Mouse (Mus musculus) heart, embryonic 12.5 days (tissue): Measurements from ENCODE around the gene Asb10. TPM values are rescaled to one million over a fixed set of nuclear protein-coding genes. Genes with fewer than 3 reads are reported as not detected.

Source experiments
- ATAC-seq: fragments of 200-750 bp; cut with Nextera tagmentation; 2 replicates; pipeline ENCODE4 v1.8.0; 2017; ENCODE audit warnings: moderate TSS enrichment, moderate library complexity; ENCODE audit not compliant: insufficient number of reproducible peaks, low FRiP score
- H3K27ac ChIP-seq: fragments of 300-500 bp; sonication (generic); 2 replicates; pipeline ENCODE4 v1.5.1; 2016; ENCODE audit warnings: mild to moderate bottlenecking, moderate library complexity; ENCODE audit not compliant: poor library complexity, severe bottlenecking
- H3K27me3 ChIP-seq: fragments of 300-500 bp; sonication (generic); replicated peaks from 2 replicates; pipeline ENCODE4 v1.6.1; 2016; ENCODE audit warnings: mild to moderate bottlenecking, moderate library complexity
- H3K36me3 ChIP-seq: fragments of 300-500 bp; sonication (generic); 2 replicates; pipeline ENCODE4 v1.6.1; 2016; ENCODE audit warnings: mild to moderate bottlenecking, moderate library complexity
- H3K4me1 ChIP-seq: fragments of 300-500 bp; sonication (generic); replicated peaks from 2 replicates; pipeline ENCODE4 v1.6.1; 2016; ENCODE audit warnings: mild to moderate bottlenecking
- H3K4me2 ChIP-seq: fragments of 300-500 bp; sonication (generic); 2 replicates; pipeline ENCODE4 v1.6.1; 2016; ENCODE audit warnings: mild to moderate bottlenecking, moderate library complexity
- H3K4me3 ChIP-seq: fragments of 300-500 bp; sonication (generic); 2 replicates; pipeline ENCODE4 v1.5.1; 2016; ENCODE audit warnings: mild to moderate bottlenecking
- H3K9ac ChIP-seq: fragments of 300-500 bp; sonication (generic); 2 replicates; pipeline ENCODE4 v1.6.1; 2016; ENCODE audit warnings: mild to moderate bottlenecking, moderate library complexity
- H3K9me3 ChIP-seq: fragments of 300-500 bp; sonication (generic); replicated peaks from 2 replicates; pipeline ENCODE4 v1.6.1; 2016; ENCODE audit warnings: mild to moderate bottlenecking, moderate library complexity
- whole genome bisulfite sequencing: fragments of 180-500 bp; shearing (Covaris S2); methylation state at CpG from one replicate; pipeline ENCODE4 v1.1.7; 2016; 5-methylcytosine and 5-hydroxymethylcytosine counted together
- polyA plus RNA-seq: library from polyadenylated mRNA; unstranded; fragments of >200 nt; fragmentation: Nextera tagmentation; extraction: Ambion mirVana; gene quantifications from 2 replicates; pipeline ENCODE4 v1.2.1, GENCODE M21; 2016

The Asb10 gene
- polyA plus RNA-seq, 1 experiment from 2014 or later: 4.7 TPM

- no peak for ATAC-seq
- Histone ChIP-seq H3K9ac (no peak overlapping the region), H3K27me3 (peaks cover 76% of the 10 kb centered on the region), H3K9me3 (no peaks in the 10 kb centered on the region), H3K36me3 (no peaks in the 10 kb centered on the region), H3K4me3 (no peak overlapping the region), H3K27ac (no peak overlapping the region), H3K4me2 (no peak overlapping the region), H3K4me1 (0 out of 2 replicates have a peak, but pooled peaks cover 2% of the 10 kb centered on the region)
- WGBS: 44% methylated on average over 5 of the region's 5 CpGs
Observed at GRCm38 (mm10) chr5:24534292-24534691, 6.5 kb downstream of the Asb10 start.

DNA sequence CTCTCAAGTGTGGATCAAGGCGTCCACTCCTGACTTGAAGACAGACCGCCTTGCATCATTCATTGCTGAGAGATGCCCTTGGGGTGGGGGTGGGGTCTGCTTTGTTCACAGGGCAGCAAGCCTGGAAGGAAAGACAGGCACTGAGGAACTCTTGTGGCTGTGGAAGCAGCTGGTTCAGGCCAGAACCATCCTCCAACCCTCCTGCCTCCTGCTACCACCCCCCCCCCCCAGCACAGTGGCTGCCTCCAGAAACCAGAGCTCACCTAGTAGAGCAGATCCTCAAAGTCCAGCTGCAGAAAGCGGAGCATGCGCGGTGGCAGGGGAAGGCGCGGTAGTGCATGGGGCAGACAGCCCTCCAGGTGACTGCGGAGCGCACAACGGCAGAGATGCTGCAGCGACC lies 7.4 kb downstream of the Asb10 start:
- WGBS: 43% methylated on average over 11 of the region's 11 CpGs
- Histone ChIP-seq H3K4me1 (no peaks in the 10 kb centered on the region), H3K4me3 (no peak overlapping the region), H3K4me2 (no peak overlapping the region), H3K27me3 (peaks cover 81% of the 10 kb centered on the region), H3K36me3 (no peaks in the 10 kb centered on the region), H3K9ac (no peak overlapping the region), H3K27ac (no peak overlapping the region), H3K9me3 (no peaks in the 10 kb centered on the region)
- ATAC-seq: no peak

GRCm38 (mm10) chr5:24530042-24530689 lies 10.6 kb downstream of the Asb10 start:
- no peaks in the 10 kb centered on the region for H3K9me3 ChIP-seq
- no peak overlapping the region for H3K27ac ChIP-seq
- H3K4me1 ChIP-seq: peaks cover 15% of the 10 kb centered on the region
- no peak overlapping the region for H3K9ac ChIP-seq
- H3K4me3 ChIP-seq: no peak overlapping the region
- ATAC-seq: peak; percentile 27; the same call in 1 of the 2 replicates
- H3K4me2 ChIP-seq: peak overlapping the region; percentile 32; the same call in 1 of the 2 replicates
- peaks cover 91% of the 10 kb centered on the region for H3K27me3 ChIP-seq
- WGBS: 16% methylated on average over 24 of the region's 24 CpGs
- H3K36me3 ChIP-seq: no peaks in the 10 kb centered on the region

- no peaks in the 10 kb centered on the region for H3K9me3 ChIP-seq
- ATAC-seq: no peak
- H3K4me1 ChIP-seq: peaks cover 15% of the 10 kb centered on the region
- H3K36me3 ChIP-seq: no peaks in the 10 kb centered on the region
- no peak overlapping the region for H3K27ac ChIP-seq
- no peak overlapping the region for H3K9ac ChIP-seq
- H3K27me3 ChIP-seq: peaks cover 96% of the 10 kb centered on the region
- WGBS: 12% methylated on average over 6 of the region's 6 CpGs
- H3K4me3 ChIP-seq: no peak overlapping the region
- H3K4me2 ChIP-seq: no peak overlapping the region
Observed at GRCm38 (mm10) chr5:24527780-24528179, 13.0 kb downstream of the Asb10 start.

GRCm38 (mm10) chr5:24526889-24527230 lies 13.9 kb downstream of the Asb10 start, which contains the start of gene Gbx1:
Gene Gbx1 (minus strand): TSS chr5:24527202.
- Histone ChIP-seq H3K27me3 (peaks cover 96% of the 10 kb centered on the region), H3K4me2 (peak within 1 kb of the TSS; percentile 90), H3K9me3 (no peaks in the 10 kb centered on the region), H3K4me1 (peaks cover 15% of the 10 kb centered on the region), H3K36me3 (no peaks in the 10 kb centered on the region), H3K27ac (no peak within 1 kb of the TSS), H3K9ac (peak within 1 kb of the TSS; percentile 66), H3K4me3 (peak within 1 kb of the TSS; percentile 55)
- WGBS: under 1% methylated on average over 38 of the region's 49 CpGs
- no peak for ATAC-seq

DNA sequence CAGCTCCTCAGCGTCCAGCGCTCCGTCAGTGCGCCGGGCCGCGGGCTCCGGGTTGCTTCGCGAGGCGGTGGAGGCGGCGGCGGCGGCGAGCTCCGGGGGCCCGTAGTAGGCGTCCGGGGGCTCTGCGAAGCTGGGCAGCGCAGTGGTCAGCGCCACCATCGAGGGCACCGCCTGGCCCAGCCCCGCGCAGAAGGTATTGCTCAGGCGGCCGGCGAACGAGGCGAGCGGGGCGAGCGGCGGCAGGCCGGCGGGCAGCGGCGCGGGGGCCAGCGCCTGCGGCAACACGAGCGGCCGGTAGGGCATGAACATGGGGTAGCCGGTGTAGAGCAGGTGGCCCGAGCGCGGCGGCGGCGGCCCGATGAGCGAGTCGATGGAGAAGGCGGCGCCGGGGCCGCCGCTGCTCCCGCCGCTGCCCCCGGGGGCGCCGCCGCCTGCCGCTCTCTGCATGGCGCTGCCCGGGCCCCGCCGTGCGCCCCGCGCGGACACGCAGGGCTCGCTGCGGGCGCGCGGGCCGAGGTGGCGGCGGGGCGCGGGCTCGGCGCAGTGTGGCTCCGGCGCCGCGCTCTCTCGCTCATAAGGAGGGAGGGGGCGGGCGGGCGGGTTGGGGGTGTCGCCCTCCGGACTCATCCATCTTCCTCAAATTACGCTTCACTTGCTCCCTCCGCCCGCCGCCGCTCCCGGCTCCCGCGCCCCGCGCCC lies 14.4 kb downstream of the Asb10 start:
- peak overlapping the region; percentile 90 for H3K4me2 ChIP-seq
- ATAC-seq: no peak
- peaks cover 15% of the 10 kb centered on the region for H3K4me1 ChIP-seq
- H3K27ac ChIP-seq: no peak overlapping the region
- no peaks in the 10 kb centered on the region for H3K9me3 ChIP-seq
- peak overlapping the region; percentile 55 for H3K4me3 ChIP-seq
- H3K9ac ChIP-seq: peak overlapping the region; percentile 66
- H3K27me3 ChIP-seq: peaks cover 96% of the 10 kb centered on the region
- WGBS: 2% methylated on average over 93 of the region's 109 CpGs
- H3K36me3 ChIP-seq: no peaks in the 10 kb centered on the region

GRCm38 (mm10) chr5:24525360-24526189 lies 15.2 kb downstream of the Asb10 start:
- peak overlapping the region; percentile 55 for H3K4me3 ChIP-seq
- H3K27ac ChIP-seq: no peak overlapping the region
- 5% methylated on average over 34 of the region's 34 CpGs for WGBS
- H3K9ac ChIP-seq: no peak overlapping the region; the same call in 1 of the 2 replicates
- no peaks in the 10 kb centered on the region for H3K9me3 ChIP-seq
- peak overlapping the region; percentile 90 for H3K4me2 ChIP-seq
- peaks cover 94% of the 10 kb centered on the region for H3K27me3 ChIP-seq
- no peak for ATAC-seq
- H3K36me3 ChIP-seq: no peaks in the 10 kb centered on the region
- peaks cover 15% of the 10 kb centered on the region for H3K4me1 ChIP-seq

DNA sequence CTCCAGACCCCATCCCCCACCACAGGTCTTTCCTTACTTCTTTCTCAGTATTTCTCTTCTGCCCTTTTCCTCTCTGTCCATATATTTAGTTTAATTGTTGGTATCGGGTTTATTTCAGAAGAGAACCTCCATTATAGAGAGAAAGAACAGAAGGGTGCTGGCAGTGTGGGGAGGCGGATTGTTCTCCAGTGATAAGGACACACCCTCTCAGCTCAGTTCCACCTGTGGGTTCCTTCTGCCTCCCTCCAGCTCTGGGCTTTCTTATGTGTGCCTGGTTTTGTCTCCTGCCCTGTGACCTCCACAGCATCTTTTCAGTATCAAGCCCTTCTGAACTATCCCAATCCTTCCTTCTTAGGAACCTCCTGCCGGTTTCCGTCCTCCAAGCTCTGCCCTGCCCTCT lies 16.3 kb downstream of the Asb10 start:
- peaks cover 96% of the 10 kb centered on the region for H3K27me3 ChIP-seq
- 12% methylated on average over 4 of the region's 4 CpGs for WGBS
- H3K36me3 ChIP-seq: no peaks in the 10 kb centered on the region
- peaks cover 15% of the 10 kb centered on the region for H3K4me1 ChIP-seq
- no peak overlapping the region for H3K4me2 ChIP-seq
- ATAC-seq: no peak
- H3K27ac ChIP-seq: no peak overlapping the region
- no peak overlapping the region for H3K4me3 ChIP-seq
- no peak overlapping the region for H3K9ac ChIP-seq
- no peaks in the 10 kb centered on the region for H3K9me3 ChIP-seq

DNA sequence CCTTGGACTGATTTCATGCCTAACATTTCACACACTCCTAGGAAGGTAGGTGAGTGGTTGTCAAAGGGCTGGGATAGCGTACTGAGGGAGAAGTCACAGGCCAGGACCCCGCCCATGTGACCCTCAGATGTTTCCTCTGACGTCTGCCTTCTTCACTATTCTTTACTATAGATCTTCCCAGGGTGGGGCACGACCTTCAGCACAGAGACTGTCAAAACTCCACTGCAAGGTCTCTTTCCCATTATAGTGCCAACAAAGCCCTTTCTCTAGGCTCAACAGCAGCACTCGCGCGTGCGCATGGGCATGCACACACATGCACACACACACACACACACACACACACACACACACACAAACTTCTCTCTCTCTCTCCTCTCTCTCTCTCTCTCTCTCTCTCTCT lies 17.0 kb downstream of the Asb10 start:
- Histone ChIP-seq H3K9me3 (no peaks in the 10 kb centered on the region), H3K4me3 (no peak overlapping the region), H3K9ac (no peak overlapping the region), H3K27me3 (peaks cover 93% of the 10 kb centered on the region), H3K4me1 (peaks cover 15% of the 10 kb centered on the region), H3K36me3 (no peaks in the 10 kb centered on the region), H3K27ac (no peak overlapping the region), H3K4me2 (no peak overlapping the region)
- 64% methylated on average over 8 of the region's 8 CpGs for WGBS
- no peak for ATAC-seq

GRCm38 (mm10) chr5:24521366-24521765 lies 19.4 kb downstream of the Asb10 start:
- H3K4me2 ChIP-seq: no peak overlapping the region
- H3K9ac ChIP-seq: no peak overlapping the region
- H3K9me3 ChIP-seq: no peaks in the 10 kb centered on the region
- no peak overlapping the region for H3K4me3 ChIP-seq
- H3K27ac ChIP-seq: no peak overlapping the region
- 62% methylated on average over 8 of the region's 8 CpGs for WGBS
- H3K27me3 ChIP-seq: peaks cover 88% of the 10 kb centered on the region
- no peaks in the 10 kb centered on the region for H3K36me3 ChIP-seq
- H3K4me1 ChIP-seq: peaks cover 6% of the 10 kb centered on the region
- ATAC-seq: no peak

DNA sequence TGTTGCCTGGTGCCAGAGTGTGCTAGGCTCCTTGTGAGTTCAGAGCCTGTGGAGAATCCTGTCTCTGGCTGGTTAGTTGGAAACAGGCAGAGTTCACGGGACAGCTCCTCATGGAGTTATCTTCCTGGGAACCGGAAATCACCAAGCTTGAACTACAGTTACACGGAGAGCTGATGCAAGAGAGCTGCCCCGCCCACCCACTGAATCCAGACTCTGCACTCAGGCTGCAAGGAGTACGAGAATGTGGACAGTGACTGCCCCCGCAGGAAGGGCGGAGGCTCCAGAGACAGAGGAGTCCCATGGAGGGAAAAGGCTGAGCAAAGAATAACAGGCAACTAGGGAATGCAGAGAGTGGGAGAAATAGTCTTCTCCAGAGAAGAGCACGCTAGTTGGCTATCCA lies 28.5 kb downstream of the Asb10 start:
- H3K36me3 ChIP-seq: no peaks in the 10 kb centered on the region
- no peak overlapping the region for H3K9ac ChIP-seq
- ATAC-seq: peak; percentile 53; the same call in 1 of the 2 replicates
- peaks cover 9% of the 10 kb centered on the region; the same call in 1 of the 2 replicates for H3K4me1 ChIP-seq
- H3K27me3 ChIP-seq: peaks cover 16% of the 10 kb centered on the region
- no peak overlapping the region for H3K4me2 ChIP-seq
- H3K27ac ChIP-seq: no peak overlapping the region
- H3K9me3 ChIP-seq: peaks cover 4% of the 10 kb centered on the region; the same call in 1 of the 2 replicates
- no peak overlapping the region for H3K4me3 ChIP-seq
- 32% methylated on average over 8 of the region's 8 CpGs for WGBS
